Mouse (Mus musculus) MEL (cell line): ENCODE measurements at regions not wholly inside any gene's neighbourhood (a gene's known extent, or its start where the extent isn't known, plus 50 kb on each side); places are given as distances from the start of the nearest gene placed in this dataset.

Experiments
- DNase-seq: peaks from one replicate; pipeline ENCODE4 v3.0.0; 2011; ENCODE audit warnings: low read depth, low spot score
- H3K27ac ChIP-seq: 2 replicates; pipeline ENCODE4 v1.5.1; 2012; ENCODE audit warnings: low read depth, mild to moderate bottlenecking, control low read depth, low read length, moderate library complexity; ENCODE audit not compliant: control insufficient read depth
- H3K27me3 ChIP-seq, 2 experiments: fragments of 150-350 bp in 1 of 2; sonication (generic) in 1 of 2; 2 replicates each; pipeline ENCODE4 v1.6.1; 2012; ENCODE audit warnings: low read length in 2 of 2, mild to moderate bottlenecking in 2 of 2, improper control_type of control experiment in 1 of 2, moderate library complexity in 1 of 2; ENCODE audit not compliant: insufficient read depth in 2 of 2, control insufficient read depth in 1 of 2
- H3K36me3 ChIP-seq, 2 experiments: 2 replicates each; pipeline ENCODE4 v1.6.1; 2012 to 2014; ENCODE audit warnings: low read length in 2 of 2, improper control_type of control experiment in 1 of 2, inconsistent platforms in 1 of 2, mild to moderate bottlenecking in 1 of 2; ENCODE audit not compliant: insufficient read depth in 2 of 2, control insufficient read depth in 1 of 2
- H3K4me1 ChIP-seq, 2 experiments: fragments of 150-350 bp in 1 of 2; sonication (generic) in 1 of 2; 2 replicates each; pipeline ENCODE4 v1.6.1; 2012; ENCODE audit warnings: low read length in 2 of 2, improper control_type of control experiment in 1 of 2, mild to moderate bottlenecking in 1 of 2; ENCODE audit not compliant: insufficient read depth in 2 of 2, control insufficient read depth in 1 of 2
- H3K4me3 ChIP-seq, 2 experiments: fragments of 150-350 bp in 1 of 2; sonication (generic) in 1 of 2; 2 replicates each; pipeline ENCODE4 v1.5.1; 2012; ENCODE audit warnings: low read depth in 2 of 2, low read length in 2 of 2, mild to moderate bottlenecking in 2 of 2, moderate library complexity in 2 of 2, control low read depth in 1 of 2, improper control_type of control experiment in 1 of 2; ENCODE audit not compliant: control insufficient read depth in 1 of 2, insufficient read depth in 1 of 2
- H3K79me2 ChIP-seq: 2 replicates; pipeline ENCODE4 v1.6.1; 2012; ENCODE audit warnings: mild to moderate bottlenecking, low read length, moderate library complexity; ENCODE audit not compliant: control insufficient read depth, poor library complexity, insufficient read depth
- H3K9ac ChIP-seq: 2 replicates; pipeline ENCODE4 v1.6.1; 2012; ENCODE audit warnings: low read depth, mild to moderate bottlenecking, control low read depth, low read length, moderate library complexity; ENCODE audit not compliant: control insufficient read depth, poor library complexity, severe bottlenecking
- H3K9me3 ChIP-seq: fragments of 150-350 bp; sonication (generic); replicated peaks from 2 replicates; pipeline ENCODE4 v1.6.1; 2012; ENCODE audit warnings: mild to moderate bottlenecking, low read length, improper control_type of control experiment, moderate library complexity; ENCODE audit not compliant: insufficient read depth
- CTCF ChIP-seq, 3 experiments: IDR thresholded peaks in 2 of 3; conservative IDR thresholded peaks in 1 of 3; 2 replicates each; pipeline ENCODE4 v1.5.1; 2011 to 2012; ENCODE audit warnings: low read length in 3 of 3, low read depth in 2 of 3, mild to moderate bottlenecking in 2 of 3, improper control_type of control experiment in 1 of 3, inconsistent platforms in 1 of 3, mixed read lengths in 1 of 3, moderate library complexity in 1 of 3; ENCODE audit not compliant: control insufficient read depth in 1 of 3, insufficient read depth in 1 of 3, poor library complexity in 1 of 3, severe bottlenecking in 1 of 3
- E2F4 ChIP-seq: IDR thresholded peaks from 2 replicates; pipeline ENCODE4 v1.6.1; 2011; ENCODE audit warnings: low read depth, low read length, improper control_type of control experiment, borderline replicate concordance
- ELF1 ChIP-seq: IDR thresholded peaks from 2 replicates; pipeline ENCODE4 v1.6.1; 2014; ENCODE audit warnings: low read depth, mild to moderate bottlenecking, inconsistent platforms, low read length, improper control_type of control experiment, moderate library complexity
- EP300 ChIP-seq, 2 experiments: IDR thresholded peaks; 2 replicates each; pipeline ENCODE4 v1.6.1; 2011; ENCODE audit warnings: improper control_type of control experiment in 2 of 2, low read length in 2 of 2, low read depth in 1 of 2, mild to moderate bottlenecking in 1 of 2
- ETS1 ChIP-seq: IDR thresholded peaks from 2 replicates; pipeline ENCODE4 v1.6.1; 2012; ENCODE audit warnings: low read depth, mild to moderate bottlenecking, inconsistent platforms, low read length, improper control_type of control experiment, moderate library complexity
- GABPA ChIP-seq: IDR thresholded peaks from 2 replicates; pipeline ENCODE4 v1.6.1; 2012; ENCODE audit warnings: low read depth, mild to moderate bottlenecking, inconsistent platforms, low read length, improper control_type of control experiment, moderate library complexity
- GATA1 ChIP-seq: IDR thresholded peaks from 2 replicates; pipeline ENCODE4 v1.6.1; 2011; ENCODE audit warnings: low read depth, low read length, improper control_type of control experiment
- HCFC1 ChIP-seq: IDR thresholded peaks from 2 replicates; pipeline ENCODE4 v1.6.1; 2012; ENCODE audit warnings: low read depth, mild to moderate bottlenecking, inconsistent platforms, low read length, improper control_type of control experiment, moderate library complexity
- KAT2A ChIP-seq: conservative IDR thresholded peaks from 2 replicates; pipeline ENCODE4 v1.6.1; 2012; ENCODE audit warnings: low read depth, low read length, improper control_type of control experiment, inconsistent platforms
- MAFK ChIP-seq: IDR thresholded peaks from 2 replicates; pipeline ENCODE4 v1.6.1; 2011; ENCODE audit warnings: low read depth, mild to moderate bottlenecking, low read length, improper control_type of control experiment, borderline replicate concordance
- MAX ChIP-seq: IDR thresholded peaks from 2 replicates; pipeline ENCODE4 v1.6.1; 2011; ENCODE audit warnings: low read length, improper control_type of control experiment
- MAZ ChIP-seq: IDR thresholded peaks from 2 replicates; pipeline ENCODE4 v1.6.1; 2012; ENCODE audit warnings: low read depth, mild to moderate bottlenecking, inconsistent platforms, low read length, improper control_type of control experiment
- MEF2A ChIP-seq: IDR thresholded peaks from 2 replicates; pipeline ENCODE4 v1.6.1; 2014; ENCODE audit warnings: low read depth, mild to moderate bottlenecking, inconsistent platforms, low read length, improper control_type of control experiment; ENCODE audit not compliant: poor library complexity, insufficient replicate concordance, severe bottlenecking; ENCODE audit errors: extremely low read depth
- MXI1 ChIP-seq: IDR thresholded peaks from 2 replicates; pipeline ENCODE4 v1.6.1; 2011; ENCODE audit warnings: mild to moderate bottlenecking, low read depth, low read length, improper control_type of control experiment
- MYC ChIP-seq: IDR thresholded peaks from 2 replicates; pipeline ENCODE4 v1.6.1; 2011; ENCODE audit warnings: low read depth, mild to moderate bottlenecking, low read length, improper control_type of control experiment, moderate library complexity
- NELFE ChIP-seq: IDR thresholded peaks from 2 replicates; pipeline ENCODE4 v1.6.1; 2011; ENCODE audit warnings: low read depth, low read length, improper control_type of control experiment
- NRF1 ChIP-seq: IDR thresholded peaks from 2 replicates; pipeline ENCODE4 v1.6.1; 2014; ENCODE audit warnings: low read depth, mild to moderate bottlenecking, inconsistent platforms, low read length, improper control_type of control experiment, moderate library complexity; ENCODE audit not compliant: poor library complexity, insufficient read depth, severe bottlenecking
- POLR2A ChIP-seq, 2 experiments: IDR thresholded peaks; 2 replicates each; pipeline ENCODE4 v1.6.1; 2011 to 2012; ENCODE audit warnings: low read length in 2 of 2, mild to moderate bottlenecking in 2 of 2, control low read depth in 1 of 2, improper control_type of control experiment in 1 of 2, low read depth in 1 of 2, moderate library complexity in 1 of 2; ENCODE audit not compliant: control insufficient read depth in 1 of 2, insufficient read depth in 1 of 2, poor library complexity in 1 of 2
- TAL1 ChIP-seq: IDR thresholded peaks from 2 replicates; pipeline ENCODE4 v1.6.1; 2012; ENCODE audit warnings: mild to moderate bottlenecking, inconsistent platforms, low read length, moderate library complexity, mixed read lengths
- UBTF ChIP-seq: IDR thresholded peaks from 2 replicates; pipeline ENCODE4 v1.6.1; 2012; ENCODE audit warnings: low read depth, mild to moderate bottlenecking, inconsistent platforms, low read length, improper control_type of control experiment, moderate library complexity, borderline replicate concordance; ENCODE audit not compliant: insufficient read depth
- ZC3H11A ChIP-seq: IDR thresholded peaks from 2 replicates; pipeline ENCODE4 v1.6.1; 2012; ENCODE audit warnings: low read depth, mild to moderate bottlenecking, inconsistent platforms, low read length, improper control_type of control experiment
- ZNF384 ChIP-seq: IDR thresholded peaks from 2 replicates; pipeline ENCODE4 v1.6.1; 2012; ENCODE audit warnings: low read depth, mild to moderate bottlenecking, inconsistent platforms, low read length, improper control_type of control experiment

- H3K9ac ChIP-seq: no peak overlapping the region
- H3K36me3 ChIP-seq: no peaks in the 10 kb centered on the region
- no peak for DNase-seq
- no peak overlapping the region for H3K27ac ChIP-seq
- no peaks in the 10 kb centered on the region for H3K79me2 ChIP-seq
- H3K4me3 ChIP-seq: no peak overlapping the region
- no peaks in the 10 kb centered on the region for H3K27me3 ChIP-seq
- TF ChIP-seq MAZ (no peak), TAL1 (no peak), ZC3H11A (no peak), HCFC1 (no peak), ETS1 (no peak), CTCF (IDR thresholded peaks at IDR 0.05 in 2 of 3, conservative IDR thresholded peaks at IDR 0.05 in 1 of 3; ENCODE audit: control insufficient read depth in 1 of 3, insufficient read depth in 1 of 3, low read depth in 2 of 3, low read length in 3 of 3, poor library complexity in 1 of 3, severe bottlenecking in 1 of 3) (no peak), E2F4 (no peak), MXI1 (no peak), ZNF384 (no peak)
- no peaks in the 10 kb centered on the region for H3K4me1 ChIP-seq
- H3K9me3 ChIP-seq: no peaks in the 10 kb centered on the region
Observed at GRCm38 (mm10) chr4:7171637-7172417, 1067.0 kb downstream of the Car8 start.

GRCm38 (mm10) chr4:7161411-7161810 lies 1077.4 kb downstream of the Car8 start:
- no peak overlapping the region for H3K9ac ChIP-seq
- H3K79me2 ChIP-seq: no peaks in the 10 kb centered on the region
- H3K27me3 ChIP-seq: no peaks in the 10 kb centered on the region
- H3K27ac ChIP-seq: no peak overlapping the region
- no peak for DNase-seq
- H3K9me3 ChIP-seq: no peaks in the 10 kb centered on the region
- H3K36me3 ChIP-seq: no peaks in the 10 kb centered on the region
- no peak overlapping the region for H3K4me3 ChIP-seq
- TF ChIP-seq MAFK (no peak), KAT2A (no peak), ZC3H11A (no peak), ETS1 (no peak), NRF1 (no peak), EP300 (IDR thresholded peaks at IDR 0.05; ENCODE audit: low read depth in 1 of 2, low read length in 2 of 2) (no peak), GATA1 (no peak), MYC (no peak), NELFE (no peak), ZNF384 (no peak), UBTF (no peak), POLR2A (IDR thresholded peaks at IDR 0.05; ENCODE audit: control insufficient read depth in 1 of 2, insufficient read depth in 1 of 2, low read depth in 1 of 2, low read length in 2 of 2, poor library complexity in 1 of 2) (no peak), ELF1 (no peak), E2F4 (no peak), MXI1 (no peak), HCFC1 (no peak), MAX (no peak), CTCF (IDR thresholded peaks at IDR 0.05 in 2 of 3, conservative IDR thresholded peaks at IDR 0.05 in 1 of 3; ENCODE audit: control insufficient read depth in 1 of 3, insufficient read depth in 1 of 3, low read depth in 2 of 3, low read length in 3 of 3, poor library complexity in 1 of 3, severe bottlenecking in 1 of 3) (no peak), GABPA (no peak), MEF2A (no peak)
- TF ChIP-seq, all 39 proteins: peak for 0
- H3K4me1 ChIP-seq: no peaks in the 10 kb centered on the region
